Mouse (Mus musculus): ENCODE measurements around the gene Idh3g.
"Not testable (repeated sequence)": the region's sequence is repeated elsewhere in the genome, so short reads cannot be mapped to it uniquely, and the experiment has no call there.

The Idh3g gene

DNA sequence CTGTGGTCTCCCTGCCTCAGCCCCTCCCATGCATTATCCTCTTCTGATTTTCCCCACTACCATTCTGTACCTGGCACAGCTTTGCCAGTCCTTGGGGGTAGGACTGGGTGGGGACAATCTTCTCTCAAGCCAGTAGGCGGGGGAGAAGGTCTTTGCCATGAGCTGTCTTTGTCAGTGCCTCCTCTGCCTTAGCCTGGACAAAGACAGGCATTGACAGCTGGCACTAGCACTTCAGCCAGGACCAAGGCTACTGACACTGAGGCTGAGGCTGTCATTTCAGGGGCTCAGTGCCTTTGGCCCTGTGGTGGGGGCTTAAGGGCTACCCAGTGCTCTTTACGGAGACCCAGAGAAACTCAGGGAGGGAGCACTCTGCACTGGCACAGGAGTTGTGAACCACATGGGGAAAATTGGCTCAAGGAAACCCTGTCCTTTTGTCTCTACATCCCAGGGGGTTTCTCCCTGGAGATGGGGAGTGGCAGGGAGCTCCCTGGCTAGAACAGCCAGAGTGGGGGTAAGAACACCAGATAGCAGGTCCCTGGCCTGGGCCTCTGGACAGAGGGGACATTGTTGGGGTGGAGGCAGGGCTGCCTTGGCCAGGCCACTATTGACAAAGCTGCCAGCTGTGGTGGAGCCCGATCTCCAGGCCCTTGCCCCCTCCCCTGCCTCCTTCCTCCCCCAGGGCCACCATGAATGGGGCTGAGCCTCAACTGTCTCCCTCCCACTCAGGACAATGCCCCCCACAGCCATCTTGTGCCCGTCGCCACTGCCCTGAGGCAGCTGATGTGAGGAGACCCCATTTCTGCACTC lies 30.2 kb downstream of the Idh3g start, which contains the start of gene Plxnb3:
Gene Plxnb3, plus strand, starts transcription at position 757 of the 807 bp plus-strand sequence.
- no peak for DNase-seq (ENCODE audit: low read depth, low spot score)

DNA sequence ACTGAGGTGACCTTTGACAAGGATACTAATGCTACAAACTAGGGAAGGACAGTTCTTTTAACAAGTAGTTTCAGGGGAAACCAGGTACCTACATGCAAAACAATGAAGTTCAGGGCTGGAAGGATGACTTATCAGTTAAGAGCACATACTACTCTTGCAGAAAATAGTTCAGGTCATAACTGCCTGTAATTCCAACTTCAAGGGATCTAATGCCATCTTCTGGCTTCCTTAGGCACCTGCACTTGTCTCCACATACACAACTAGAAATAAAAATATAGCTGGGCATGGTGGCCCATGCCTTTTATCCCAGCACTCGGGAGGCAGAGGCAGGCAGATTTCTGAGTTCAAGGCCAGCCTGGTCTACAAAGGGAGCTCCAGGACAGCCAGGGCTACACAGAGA lies 37.7 kb downstream of the Idh3g start:
- no peak for DNase-seq (ENCODE audit: low read depth, low spot score)

DNA sequence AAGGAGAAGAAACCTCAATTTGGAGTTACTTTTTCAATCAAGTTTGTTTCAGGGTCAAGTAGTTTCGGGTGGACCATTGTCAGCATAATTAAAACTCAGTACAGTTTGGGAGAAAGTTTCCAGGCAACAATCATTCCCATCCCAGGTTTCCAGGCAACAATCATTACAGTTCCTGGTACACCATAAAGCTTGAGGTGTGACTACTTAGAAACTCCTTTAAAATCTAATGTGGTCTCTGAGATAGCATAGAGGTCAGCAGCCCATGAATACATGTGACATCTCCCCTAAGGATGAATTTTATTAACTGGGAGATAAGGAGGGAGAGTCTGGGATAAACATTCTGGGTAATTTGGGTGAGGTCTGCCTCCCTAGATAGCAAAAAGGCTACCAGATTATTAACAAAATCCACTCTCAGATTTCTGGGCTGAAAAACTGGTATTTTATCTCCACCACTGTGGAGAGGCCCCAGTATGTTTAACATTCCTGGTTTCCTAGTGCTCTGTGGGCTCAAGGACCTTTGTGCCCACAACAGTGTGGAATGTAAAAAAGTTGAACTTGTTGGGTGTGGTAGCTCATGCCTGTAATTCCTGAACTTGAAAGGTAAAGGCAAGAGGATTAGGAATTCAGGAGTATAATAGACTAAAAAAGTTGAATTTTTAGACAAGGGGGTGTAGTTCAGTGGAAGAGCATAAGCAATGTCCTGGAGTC lies 41.8 kb downstream of the Idh3g start:
- no peak for DNase-seq (ENCODE audit: low read depth, low spot score)

DNA sequence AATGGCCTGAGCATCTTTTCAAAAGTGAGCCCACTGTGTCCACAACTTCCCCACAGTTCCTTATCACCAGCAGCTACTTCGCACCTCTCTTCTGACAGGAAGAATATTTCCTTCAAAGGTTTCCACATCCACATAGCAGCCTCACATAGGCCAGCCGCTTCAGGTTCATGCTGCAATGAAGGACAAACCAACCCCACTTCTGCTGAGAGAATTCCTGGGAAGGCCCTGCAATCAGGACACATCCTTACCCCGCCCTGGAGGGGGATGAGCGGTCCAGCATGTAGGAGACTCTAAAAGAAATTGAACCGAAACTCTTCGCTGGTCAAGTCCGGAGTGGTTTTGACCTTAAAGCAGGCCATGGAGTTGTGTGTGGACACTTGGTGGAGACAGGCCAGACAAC lies 46.9 kb downstream of the Idh3g start:
- DNase-seq (ENCODE audit: low read depth, low spot score), result not testable (repeated sequence)

DNA sequence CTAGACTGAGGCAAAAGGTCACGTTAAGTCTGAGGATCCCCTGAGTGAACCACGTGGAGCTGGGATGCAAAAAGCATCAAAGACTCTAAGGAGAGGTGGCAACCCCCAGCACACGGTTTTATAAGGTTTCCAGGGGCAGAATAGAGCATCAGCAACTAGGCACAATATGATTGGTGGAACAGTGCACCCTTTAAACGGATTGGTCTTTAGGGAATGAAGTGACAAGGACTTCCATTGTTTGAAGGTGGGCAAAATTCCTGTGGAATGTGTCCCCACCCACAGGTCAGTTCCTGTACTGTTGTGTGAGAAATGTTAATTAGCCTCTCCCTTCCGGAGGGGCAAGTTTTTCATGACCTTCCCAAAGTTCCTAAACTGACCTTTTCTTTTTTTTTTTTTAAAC lies 47.5 kb downstream of the Idh3g start:
- no peak for DNase-seq (ENCODE audit: low read depth, low spot score)

DNA sequence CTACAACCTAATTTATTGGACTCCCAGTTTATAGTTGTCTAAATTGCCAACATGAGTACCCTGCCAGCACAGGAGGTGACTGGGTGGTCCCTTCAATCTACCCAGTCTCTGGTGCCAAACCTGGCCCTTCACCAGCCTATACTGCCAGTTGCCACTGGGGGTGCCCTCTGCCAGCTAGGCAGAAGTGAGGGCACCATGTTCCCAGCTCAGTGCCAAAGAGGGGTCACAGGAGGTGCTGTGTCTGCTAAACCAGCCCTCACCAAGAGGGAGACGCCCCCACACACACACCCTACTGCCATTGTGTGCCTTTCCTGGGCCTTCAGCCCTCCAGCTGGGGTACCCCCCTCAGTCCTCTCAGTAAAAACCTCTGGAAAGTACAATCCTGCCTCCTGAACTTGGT lies 48.5 kb downstream of the Idh3g start:
- DNase-seq (ENCODE audit: low read depth, low spot score), result no peak

DNA sequence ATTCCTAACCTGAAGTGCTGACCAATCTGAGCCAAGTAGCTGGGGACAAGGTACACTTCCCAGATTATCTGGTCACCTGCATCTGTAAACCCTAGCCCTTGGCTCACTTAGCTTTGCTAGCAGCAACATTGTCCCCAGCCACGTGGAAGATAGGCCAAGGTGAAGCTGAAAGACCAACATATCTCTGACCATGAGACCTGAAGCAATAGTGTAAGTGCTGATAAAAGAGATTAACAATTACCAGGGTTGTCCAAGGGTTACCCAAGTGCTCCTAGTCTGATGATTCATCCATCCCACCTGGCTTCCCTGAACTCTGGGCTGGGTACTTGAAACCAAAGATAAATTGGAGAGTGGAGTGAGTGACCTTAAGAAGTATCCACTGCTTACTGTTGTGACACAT lies 55.8 kb downstream of the Idh3g start:
- DNase-seq (ENCODE audit: low read depth, low spot score), result no peak
